Mouse (Mus musculus) adrenal gland, adult (tissue): ENCODE measurements around the gene Wwc1.
"Not testable (repeated sequence)": the region's sequence is repeated elsewhere in the genome, so short reads cannot be mapped to it uniquely, and the experiment has no call there.

Experiments used
- DNase-seq, 2 experiments: peaks; one replicate each; pipeline ENCODE4 v3.0.0; 2022 to 2023; ENCODE audit warnings: low spot score in 1 of 2; ENCODE audit not compliant: inconsistent age in 2 of 2

Gene Wwc1

DNA sequence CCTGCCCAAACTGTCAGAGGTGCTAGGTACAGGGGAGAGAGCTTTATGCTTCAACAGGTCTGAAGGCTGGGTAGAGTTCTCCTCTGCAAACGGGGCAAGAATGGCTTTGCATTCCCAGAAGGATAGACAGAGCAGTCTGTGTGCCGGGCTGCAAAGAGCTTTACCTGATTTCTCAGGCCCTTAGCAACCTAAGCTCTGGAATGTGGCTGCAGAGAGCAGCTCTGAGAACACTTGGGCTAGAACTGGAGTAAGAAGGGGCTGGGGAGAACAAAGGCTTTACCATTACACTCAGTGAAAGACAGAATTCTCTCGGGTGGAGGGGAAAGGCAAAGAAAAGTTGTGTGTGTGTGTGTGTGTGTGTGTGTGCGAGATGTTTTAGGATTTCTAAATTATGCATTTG, 86.9 kb downstream of the Wwc1 start:
- DNase-seq: no peak

DNA sequence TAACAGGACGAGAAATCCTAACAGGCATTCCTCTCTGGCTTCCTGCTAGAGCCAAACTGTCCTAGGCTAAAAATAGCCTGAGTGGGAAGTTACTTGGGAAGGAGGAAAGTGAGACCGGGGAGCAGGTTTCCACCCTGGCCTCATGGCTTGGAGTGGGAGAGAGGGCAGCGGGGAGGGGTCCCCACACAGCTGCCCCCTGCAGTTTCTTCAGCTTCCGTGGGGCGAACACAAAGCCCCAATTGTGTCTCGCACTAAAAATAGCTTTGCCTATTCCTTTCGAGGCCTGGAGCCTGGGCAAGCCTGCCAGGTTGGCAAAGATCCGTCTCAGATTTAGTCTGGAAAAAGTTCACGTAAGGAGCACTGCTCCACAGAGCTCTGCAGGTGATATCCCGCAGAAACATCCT, 87.3 kb downstream of the Wwc1 start:
- DNase-seq: peak in 1 of 2 experiments; percentile 61

DNA sequence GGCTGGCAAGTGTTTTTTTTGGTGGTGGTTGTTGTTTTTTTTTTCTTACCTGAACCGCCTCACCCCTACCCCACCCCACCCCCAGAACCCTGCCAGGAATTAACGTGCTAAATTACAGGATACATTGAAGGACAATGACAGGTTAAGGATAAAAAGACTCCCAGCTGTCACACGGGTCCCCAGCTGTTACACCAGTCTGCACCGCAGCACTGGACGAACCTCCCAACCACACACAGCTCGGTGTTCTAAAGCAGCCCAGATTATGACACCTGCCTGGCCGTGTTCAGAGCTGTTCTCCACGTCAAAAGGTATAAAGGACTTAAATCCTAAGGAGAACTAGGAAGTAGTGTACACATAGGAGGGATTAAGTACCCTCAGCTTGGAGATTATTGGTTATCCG, 88.0 kb downstream of the Wwc1 start:
- no peak for DNase-seq

DNA sequence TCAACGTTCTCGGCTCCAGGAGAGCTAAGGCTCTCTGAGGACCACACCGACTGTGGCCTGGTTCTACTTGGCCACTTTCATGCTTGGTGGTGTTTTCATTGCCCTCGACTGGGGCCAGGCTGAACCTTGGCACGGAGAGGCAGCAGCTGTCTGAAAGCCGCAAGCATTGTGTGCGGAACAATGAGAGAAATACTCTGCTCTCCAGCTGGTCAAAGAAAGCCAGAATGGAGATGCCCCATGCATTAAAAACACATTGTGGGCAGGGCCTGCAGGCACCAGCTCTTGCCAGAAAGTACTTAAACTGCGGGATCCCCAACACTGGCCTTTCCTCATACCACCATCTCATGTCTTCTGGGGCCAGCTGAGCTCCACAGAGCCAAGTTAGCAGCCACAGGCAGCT, 91.5 kb downstream of the Wwc1 start:
- no peak for DNase-seq

DNA sequence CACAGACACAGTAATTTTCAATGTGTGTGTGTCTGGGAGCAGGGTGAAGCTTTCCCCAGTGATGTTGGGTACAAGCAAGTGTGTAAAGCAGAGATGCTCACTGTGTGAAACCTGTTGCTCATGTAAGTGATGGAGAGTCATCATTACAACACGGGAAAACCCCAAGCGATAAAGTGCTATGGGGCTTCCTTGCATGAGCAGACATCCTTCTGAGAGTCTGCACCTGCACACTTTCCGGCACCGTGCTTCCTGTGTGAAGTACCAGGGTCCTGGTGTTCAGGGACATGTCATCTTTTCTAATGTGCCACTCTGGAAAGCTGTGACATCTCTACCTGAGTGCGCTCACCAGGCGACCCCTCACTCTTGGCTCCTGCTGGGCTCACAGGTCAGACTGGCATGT, 97.5 kb downstream of the Wwc1 start:
- no peak for DNase-seq

DNA sequence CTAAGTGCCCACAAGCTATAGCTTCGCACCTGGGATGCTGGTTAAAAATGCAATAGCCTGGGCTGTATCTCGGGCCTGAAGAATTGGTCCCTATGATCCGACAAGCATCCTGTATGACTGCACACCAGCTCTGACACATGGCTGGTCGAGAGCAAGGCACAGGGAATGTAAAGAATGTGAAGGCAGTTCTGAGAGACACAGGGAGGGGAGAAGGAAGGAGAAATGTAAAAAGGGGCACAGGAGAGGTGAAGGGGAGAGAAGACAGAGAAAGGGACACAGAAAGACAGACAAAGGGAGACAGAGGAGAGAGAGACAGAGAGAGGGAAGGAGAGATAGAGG, 101.8 kb downstream of the Wwc1 start:
- DNase-seq: no peak

DNA sequence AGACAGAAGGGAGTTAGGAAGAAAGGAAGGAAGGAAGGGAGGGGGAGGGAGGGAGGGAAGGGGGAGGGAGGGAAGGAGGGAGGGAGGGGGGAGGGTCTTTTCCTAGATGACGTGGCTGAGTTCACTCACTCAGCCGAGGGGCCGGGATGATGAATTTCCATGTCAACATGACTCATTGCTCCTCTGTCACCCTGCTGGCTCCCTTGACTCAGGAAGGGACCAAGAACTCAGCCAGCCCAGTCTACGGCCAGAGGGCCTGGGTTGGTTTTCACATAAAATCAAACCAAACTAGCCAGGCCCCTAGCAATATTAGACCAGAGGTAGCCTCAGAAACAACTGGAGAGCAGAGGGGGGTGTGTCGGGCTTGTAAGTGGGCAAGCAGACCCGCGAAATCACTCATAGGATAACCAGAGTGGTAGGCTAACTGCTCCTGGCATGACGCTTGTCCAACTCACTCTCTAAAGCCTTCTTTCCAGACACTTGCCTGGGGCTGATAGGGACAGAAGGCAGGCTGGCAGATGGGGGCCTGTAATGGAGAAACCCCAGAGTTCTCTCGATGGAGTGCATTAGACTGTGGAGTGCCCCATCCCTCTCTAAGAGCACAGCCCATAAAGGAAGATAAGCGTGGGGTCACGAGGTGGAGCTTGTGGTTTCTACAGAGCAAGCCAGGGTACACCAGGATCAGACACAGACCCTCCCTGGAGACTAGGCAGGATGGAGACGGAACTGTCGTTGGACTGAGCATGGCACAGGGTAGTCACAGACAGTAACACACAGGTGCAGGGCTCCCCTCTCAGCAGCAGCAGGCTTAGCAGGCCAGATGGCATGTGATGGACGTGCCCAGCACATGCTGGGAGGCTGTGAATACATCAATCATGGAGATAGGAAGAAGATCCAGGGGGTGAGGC, 102.4 kb downstream of the Wwc1 start:
- peak; percentile 23 to 57 for DNase-seq

DNA sequence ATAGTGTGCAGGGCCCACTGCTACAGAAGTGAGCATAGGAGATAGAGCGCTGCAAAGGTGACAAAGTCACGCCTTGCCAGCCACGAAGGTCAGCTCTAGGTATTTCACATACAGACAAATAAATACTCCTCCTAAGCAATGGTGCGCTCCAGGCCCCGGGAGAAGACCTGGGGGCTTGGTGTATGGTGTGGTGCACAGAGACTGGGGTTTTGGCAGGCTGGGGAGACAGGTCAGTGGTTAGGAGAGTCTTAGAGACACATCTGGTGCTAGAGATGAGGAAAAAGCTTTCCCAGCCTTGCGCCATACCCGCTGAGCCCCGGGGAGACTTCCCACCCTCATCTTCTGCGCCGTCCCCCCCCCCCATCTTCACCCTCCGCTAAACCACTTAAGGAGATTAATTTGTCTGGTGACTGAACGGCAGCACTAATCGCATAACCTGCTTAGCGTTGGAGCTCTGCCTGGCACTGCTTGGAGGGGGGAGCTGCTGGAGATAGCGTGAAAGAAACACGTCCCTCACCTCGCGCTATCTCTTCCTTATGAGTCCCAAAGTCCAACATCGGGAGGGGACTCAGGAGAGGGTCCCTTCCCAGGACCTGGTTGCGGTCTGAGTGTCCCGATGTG, 106.6 kb downstream of the Wwc1 start:
- no peak for DNase-seq

DNA sequence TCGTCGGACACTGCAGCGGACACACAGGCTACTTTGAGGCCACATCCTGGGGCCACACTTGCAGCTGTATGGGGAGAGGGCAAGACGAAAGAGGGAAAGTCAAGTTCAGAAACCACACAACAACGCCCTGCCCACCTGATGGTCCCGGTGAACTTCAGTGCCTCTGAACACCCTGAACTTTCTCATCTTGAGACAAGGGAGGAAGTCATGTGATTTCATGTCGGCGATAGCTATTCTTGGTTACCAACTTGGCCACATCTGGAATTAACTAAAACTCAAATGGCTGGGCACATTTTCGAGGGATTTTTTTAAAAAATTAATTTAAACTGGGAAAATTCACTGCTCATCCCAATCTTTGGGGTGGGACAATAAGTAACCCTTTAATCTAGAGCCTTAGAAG, 109.4 kb downstream of the Wwc1 start:
- no peak for DNase-seq

DNA sequence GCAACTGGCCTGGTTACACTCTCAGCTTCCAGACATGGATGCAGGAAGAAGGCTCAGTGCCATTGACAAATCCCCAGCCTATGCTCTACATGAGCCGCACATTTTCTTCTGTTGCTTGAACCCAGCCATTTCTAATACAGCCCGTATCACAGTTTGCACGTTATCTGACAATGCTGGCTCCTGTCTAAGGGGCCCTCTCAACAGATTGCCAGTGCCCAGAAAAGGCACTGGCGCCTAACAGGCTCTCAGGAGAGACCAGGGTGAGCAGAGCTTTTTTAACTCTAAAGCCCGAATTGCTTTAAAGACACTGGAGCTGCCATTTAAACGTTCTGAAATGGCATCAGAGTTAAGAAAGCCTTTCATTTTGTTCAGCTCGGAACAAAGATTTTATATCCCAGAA, 114.2 kb downstream of the Wwc1 start:
- DNase-seq: no peak

DNA sequence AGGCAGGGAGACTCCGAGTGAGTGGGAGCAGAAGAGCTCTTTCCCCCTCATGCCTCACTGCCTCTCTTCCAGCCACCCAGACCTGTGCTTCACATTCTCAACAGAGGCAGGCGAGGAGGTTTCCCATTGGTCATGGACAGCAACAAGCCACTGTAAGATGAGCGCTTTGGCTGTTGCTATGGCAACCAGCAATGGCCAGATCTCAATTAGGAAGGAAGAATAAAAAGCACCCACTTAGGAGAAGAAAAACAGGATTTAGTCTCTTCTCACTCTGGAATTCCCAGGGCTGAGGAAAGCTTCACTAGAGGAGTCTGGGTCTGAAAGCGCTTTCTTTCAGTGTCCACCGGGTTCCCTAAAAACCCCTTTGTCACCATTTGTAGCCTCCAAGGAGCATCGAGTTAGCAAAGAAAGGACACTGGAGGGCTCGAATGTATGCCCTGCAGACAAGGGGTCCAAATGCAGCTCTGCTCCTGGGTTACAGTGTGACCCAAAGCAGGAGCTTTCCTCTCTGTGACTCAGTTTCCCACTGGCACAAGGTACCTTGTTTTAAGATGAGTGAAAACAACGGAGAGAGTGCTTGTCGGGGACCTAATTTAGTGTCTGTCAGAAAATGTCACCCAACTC, 115.2 kb downstream of the Wwc1 start:
- no peak for DNase-seq

DNA sequence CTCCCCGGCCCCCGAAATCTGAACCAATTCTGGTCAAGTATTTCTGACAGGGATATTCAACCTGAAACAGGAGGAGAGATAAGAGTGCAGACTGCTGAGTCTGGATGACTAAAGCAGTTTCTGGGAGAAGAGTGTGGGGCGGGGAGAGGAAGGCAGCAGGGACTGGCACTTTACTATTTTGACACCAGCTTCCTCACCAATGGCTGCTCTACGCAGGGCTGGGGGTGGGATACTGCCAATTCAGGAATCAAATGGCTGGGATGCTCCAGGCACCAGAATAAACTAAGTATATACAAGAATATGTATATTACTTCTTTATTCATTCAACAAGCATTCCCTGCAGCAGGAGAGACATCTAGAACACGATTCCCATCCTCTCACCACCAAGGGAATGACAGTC, 116.7 kb downstream of the Wwc1 start:
- no peak for DNase-seq

DNA sequence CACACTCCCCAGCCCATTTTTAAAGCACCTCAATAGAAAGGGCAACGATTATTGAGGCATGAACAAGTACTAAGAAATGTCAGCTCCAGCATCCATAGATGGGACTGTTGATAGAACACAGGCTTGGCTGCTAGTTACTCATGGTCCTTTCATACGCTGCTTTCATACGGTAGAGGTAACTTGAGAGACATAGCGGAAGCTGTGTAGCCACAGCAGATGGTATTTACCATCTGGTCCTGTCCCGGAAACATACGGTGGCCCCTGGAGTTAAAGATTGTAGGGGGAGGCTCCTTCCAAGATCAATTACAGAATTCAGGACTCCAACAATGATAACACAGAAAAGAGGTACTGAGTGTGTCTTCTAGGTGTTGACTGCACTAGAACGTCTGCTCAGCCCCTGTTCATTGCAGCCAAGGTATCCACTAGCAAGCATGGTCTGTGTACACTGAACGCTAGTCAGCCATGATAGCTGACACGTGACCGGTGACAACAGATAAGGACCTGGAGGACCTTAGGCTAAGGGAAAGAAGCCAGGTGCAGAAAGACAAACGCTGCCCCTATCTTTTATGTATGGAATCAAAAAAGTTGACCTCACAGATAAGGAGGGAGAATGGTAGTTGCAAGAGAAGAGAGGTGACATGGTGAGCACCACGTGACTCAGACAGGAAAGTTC, 122.8 kb downstream of the Wwc1 start:
- DNase-seq: no peak

DNA sequence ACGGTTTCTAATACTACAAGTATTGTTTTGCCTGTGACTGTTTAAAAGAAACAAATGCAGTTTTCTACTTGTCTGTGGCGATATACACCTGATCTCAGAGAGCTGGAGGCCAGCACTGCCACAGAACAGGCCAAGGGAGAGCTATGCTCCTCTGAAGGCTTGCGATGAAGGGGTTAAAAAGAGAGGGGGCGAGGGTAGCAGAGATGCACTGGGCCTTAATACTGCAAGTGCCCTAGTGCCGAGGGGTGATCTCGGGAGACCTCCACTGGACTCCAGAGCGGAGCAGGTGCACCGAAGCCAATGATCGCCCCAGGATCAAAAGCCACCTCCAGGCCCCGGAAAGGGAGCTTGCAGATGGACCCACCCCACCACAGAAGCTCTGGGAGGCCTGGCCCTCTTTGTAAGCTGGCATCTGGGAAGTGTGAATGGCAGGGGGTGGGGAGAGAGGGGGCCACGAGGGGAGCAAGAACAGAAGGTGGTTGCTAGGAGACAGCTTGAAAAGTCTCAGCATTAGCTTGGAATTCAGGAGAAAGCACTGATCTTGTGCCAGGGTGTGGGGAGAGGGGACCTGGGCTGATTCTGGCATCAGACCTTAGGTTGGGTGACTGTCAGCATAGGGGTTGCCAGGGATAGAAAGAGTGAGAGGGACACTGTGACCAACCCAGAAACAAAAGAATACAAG, 123.8 kb downstream of the Wwc1 start:
- DNase-seq: no peak

DNA sequence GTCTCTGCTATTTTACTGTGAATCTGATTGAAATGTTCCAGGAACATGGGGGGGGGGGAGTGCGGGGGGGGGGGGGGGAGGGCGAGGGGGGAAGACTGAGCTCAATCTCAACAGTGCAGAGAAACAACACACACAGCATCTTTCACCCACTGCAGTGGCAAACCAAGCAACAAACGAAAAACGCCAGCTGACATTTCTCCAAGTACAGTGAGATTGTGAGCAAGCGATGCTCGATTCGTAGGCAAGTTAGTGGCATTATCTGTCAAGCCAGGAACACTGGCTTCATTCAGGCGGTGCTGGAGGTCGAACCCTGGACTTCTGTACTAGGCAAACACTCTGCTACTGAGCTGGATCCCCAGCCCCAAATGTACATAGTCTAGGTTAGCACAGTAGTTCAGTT, 124.8 kb downstream of the Wwc1 start:
- no peak for DNase-seq

DNA sequence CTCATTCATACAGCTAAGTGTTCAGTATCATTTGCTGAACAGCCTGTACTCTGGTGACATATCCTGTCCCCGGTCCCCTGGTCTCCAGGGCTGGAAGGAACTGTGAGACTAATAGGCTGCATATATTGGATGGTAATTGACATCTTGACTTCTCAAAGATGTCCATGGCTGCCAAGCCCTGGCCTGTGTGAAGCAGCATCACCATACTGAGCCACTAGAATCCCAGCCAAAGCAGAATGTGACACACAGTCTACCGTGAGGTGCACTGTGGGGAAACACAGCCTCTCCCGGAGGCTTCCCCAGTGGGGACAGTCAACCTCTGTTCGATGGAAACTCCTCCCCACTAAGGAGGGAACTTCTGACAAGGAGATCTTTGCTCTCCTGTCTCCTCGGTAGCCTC, 125.4 kb downstream of the Wwc1 start:
- DNase-seq: no peak

DNA sequence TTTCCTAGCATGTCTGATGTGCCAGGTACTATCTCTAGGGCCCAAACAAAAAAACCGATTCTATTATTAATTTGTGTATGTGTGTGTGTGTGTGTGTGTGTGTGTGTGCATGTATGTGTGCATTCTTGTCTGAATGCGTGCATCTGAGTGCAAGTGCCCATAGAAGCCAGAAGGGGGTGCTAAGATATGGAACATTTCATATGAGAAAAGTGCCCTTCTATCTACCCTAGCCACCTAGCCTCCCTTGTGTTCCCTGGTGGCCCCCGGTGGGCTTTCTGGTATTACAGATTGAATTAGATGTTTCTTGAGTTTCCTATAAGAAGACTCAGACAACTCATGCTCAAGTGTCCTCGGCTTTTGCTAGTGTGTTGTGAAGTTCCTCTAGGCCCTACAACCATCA, 126.7 kb downstream of the Wwc1 start:
- DNase-seq: no peak

DNA sequence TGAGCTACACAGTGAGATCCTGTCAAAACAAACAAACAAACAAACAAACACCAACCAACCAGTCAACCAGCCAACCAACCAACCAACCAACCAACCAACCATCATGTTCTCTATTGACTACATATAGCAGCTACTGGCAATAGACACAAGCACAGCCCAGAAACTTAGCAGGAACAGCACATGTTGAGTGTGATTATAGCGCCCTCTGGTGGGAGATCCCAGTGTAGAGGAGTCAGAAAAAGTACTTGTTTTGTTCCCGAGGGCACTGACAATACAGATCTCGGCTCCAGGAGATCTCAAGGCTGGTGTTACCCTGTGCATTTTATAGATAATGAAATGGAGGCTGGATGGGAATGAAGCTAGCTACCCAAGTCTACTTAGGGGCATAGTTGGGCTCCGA, 127.6 kb downstream of the Wwc1 start:
- peak; percentile 54 to 81 for DNase-seq

DNA sequence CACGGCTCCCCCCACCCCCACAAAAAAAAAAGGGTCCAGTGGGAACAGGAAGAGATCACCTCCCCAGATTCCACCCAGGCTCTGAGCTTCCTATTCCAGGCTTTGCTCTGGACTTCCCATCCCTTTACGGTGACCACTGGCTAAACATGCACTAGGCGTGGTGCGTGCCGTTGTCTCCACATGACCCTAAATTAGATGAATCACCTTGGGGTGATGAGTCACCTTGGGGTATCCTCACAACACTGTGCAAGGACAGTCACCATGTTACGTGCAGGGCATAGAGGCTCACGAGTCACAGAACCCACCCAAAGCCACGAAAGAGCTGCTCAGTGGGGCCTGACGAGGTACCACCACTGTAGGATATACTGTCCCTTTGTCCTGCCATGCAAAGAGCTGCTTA, 136.0 kb downstream of the Wwc1 start:
- peak; percentile 33 to 79 for DNase-seq

DNA sequence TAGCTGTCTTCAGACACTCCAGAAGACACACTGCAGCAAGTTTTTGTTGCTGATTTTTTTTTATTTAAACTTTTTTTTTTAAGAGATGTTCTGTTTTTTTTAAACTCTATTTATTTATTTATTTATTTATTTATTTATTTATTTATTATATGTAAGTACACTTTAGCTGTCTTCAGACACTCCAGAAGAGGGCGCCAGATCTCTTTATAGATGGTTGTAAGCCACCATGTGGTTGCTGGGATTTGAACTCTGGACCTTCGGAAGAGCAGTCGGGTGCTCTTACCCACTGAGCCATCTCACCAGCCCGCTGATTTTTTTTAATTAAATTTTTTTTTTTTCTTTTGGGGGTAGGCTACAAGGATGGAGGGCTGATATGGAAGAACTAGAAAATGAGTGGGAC, 137.8 kb downstream of the Wwc1 start:
- DNase-seq: not testable (repeated sequence)

DNA sequence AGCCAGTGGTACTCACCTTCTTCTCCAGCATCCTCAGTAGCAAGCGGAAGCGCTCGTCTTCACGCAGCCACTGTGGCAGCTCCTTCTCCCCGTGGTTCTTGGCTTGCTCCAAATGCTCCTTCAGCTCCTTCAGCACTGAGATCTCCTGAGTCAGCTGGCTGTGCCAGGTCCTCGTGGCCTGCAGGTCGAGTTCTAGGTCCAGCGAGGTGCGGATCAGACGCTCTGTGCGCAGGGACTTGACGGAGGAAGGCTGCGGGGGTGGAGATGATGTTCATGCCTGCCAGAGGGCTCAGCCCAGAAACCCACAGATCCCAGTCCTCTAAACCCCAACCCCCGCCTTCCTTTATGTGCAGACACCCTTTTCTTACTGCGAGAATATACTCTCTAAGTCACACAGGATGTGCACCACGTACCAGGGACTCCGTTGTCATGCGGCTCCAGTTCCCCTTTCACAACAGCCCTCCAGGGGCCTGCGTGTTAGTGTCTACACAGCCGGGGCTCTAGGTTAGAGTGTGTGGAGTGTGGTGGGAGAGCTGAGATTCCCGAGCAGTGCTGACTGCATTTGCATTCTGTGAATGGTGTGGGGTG, 138.5 kb downstream of the Wwc1 start:
- DNase-seq: no peak
